Mouse (Mus musculus) adrenal gland, adult 18-20 months (tissue): ENCODE data around the gene Klhl42. TPM values are rescaled to one million over a fixed set of nuclear protein-coding genes. Genes with fewer than 3 reads are reported as not detected.

Experiments used
- DNase-seq, 2 experiments: peaks; one replicate each; pipeline ENCODE4 v3.0.0; 2021 to 2022; ENCODE audit warnings: low spot score in 2 of 2
- total RNA-seq, 2 experiments: library from RNA; stranded (reverse); gene quantifications; 1 replicate in 1 of 2; 2 replicates in 1 of 2; pipeline ENCODE4 v1.2.3; 2021

Gene Klhl42
- total RNA-seq, 2 experiments from 2014 or later: 16.5 to 25.6 TPM

DNA sequence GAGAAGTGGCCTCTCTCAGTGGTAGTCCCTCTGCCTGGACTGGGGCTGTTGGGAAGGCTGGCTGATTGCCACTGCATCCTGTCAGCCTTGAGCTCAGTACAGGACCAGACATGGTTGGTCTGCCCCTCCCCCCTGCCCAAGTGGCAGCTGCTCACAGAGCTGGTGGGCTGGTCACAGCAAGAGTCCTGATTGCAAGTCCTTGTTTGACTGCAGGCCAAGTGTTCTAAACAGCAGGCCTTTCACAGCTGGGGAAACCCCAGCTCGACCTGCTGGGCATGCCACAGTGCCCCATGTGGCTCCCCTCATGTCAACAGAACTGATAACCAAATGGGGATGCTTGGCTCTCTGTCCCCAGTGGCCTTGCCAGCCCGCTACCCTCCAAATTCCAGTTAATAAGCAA lies 54.1 kb downstream of the Klhl42 start:
- DNase-seq: no peak

GRCm38 (mm10) chr6:147145753-147146152 lies 54.6 kb downstream of the Klhl42 start:
- no peak for DNase-seq

DNA sequence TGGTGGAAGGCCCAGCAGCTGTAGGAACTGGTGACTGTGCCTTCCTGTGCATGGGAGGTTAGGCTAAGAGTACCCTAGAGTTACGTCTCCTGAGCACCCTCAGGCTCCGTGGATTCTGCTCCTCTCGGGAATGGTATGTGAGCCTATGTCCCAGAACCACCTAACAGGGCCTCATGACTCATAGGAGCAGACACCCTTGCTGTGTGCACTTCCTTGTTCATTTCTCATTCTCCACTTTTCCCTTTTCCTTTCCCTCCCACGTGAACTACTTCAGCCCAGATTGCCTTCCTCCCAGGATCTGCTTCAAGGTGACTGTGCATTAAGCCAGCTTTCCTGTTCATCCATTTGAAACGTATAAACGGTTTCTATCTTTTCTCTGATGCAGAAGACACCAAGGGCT lies 59.9 kb downstream of the Klhl42 start:
- no peak for DNase-seq

DNA sequence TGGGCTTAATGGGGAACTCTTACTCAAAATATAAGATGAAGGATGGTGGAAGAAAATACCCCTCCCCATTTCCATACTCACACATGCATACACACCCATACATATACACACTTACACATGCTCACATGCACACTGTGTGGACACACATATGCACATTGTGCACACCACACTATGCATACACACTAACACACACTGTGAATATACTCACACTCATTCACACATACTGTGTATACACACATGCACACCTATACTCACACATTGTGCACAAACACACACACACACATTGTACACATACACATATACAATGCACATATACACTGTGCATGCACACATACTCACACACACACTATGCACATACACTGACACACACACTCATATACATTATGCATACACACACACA lies 60.7 kb downstream of the Klhl42 start:
- DNase-seq: no peak

- no peak for DNase-seq
Observed at GRCm38 (mm10) chr6:147155085-147155484, 63.9 kb downstream of the Klhl42 start.

- no peak for DNase-seq
Observed at GRCm38 (mm10) chr6:147161818-147162584, 70.8 kb downstream of the Klhl42 start.

Other genes with a start within 250 kb of the Klhl42 start
- not detected for gene Smco2, start 241.3 kb upstream of the Klhl42 start, total RNA-seq
- 10 to 100 TPM; 72.0 to 88.3 TPM for gene Ppfibp1, start 202.9 kb upstream of the Klhl42 start, total RNA-seq
- gene 1700034J05Rik, start 137.0 kb upstream of the Klhl42 start, total RNA-seq: not detected
- gene Rep15, start 58.8 kb upstream of the Klhl42 start, total RNA-seq: under 1 TPM; 0.66 to 0.99 TPM
- 100 to 1,000 TPM in 1 of 2 experiments, 10 to 100 TPM in 1; 80.3 to 102 TPM for gene Mrps35, start 48.6 kb upstream of the Klhl42 start, total RNA-seq
- gene Mansc4, start 4.3 kb upstream of the Klhl42 start, total RNA-seq: under 1 TPM in 1 of 2 experiments, not detected in 1; 0.27 TPM
- 1 to 10 TPM in 1 of 2 experiments, under 1 TPM in 1; 0.23 to 1.3 TPM for gene Pthlh, start 172.8 kb downstream of the Klhl42 start, total RNA-seq